Mouse (Mus musculus): Measurements from ENCODE around the gene Plcb4. TPM values are rescaled to one million over a fixed set of nuclear protein-coding genes. Genes with fewer than 3 reads are reported as not detected.

Gene Plcb4
- polyA plus RNA-seq, 1 experiment from 2014 or later, result 14.5 TPM

GRCm38 (mm10) chr2:135680406-135681134 is 21.8 kb downstream of the Plcb4 start:
- ATAC-seq (ENCODE audit: low FRiP score) (no peak), DNase-seq (ENCODE audit: low spot score, missing footprints) (no peak)
- H3K27ac ChIP-seq (ENCODE audit: low read depth, low read length), result no peak overlapping the region
- H3K4me2 ChIP-seq, result no peak overlapping the region
- no peaks in the 10 kb centered on the region for H3K36me3 ChIP-seq (ENCODE audit: control insufficient read depth, insufficient read depth, low read length)
- H3K9ac ChIP-seq (ENCODE audit: low read length), result no peak overlapping the region
- no peaks in the 10 kb centered on the region for H3K4me1 ChIP-seq (ENCODE audit: control insufficient read depth, insufficient read depth, low read length)
- no peak overlapping the region for H3K4me3 ChIP-seq (ENCODE audit: low read depth, low read length)
- no peaks in the 10 kb centered on the region for H3K9me3 ChIP-seq (ENCODE audit: control insufficient read depth, low read length)
- H3K27me3 ChIP-seq (ENCODE audit: control insufficient read depth, insufficient read depth, low read length), result no peaks in the 10 kb centered on the region
- 94% methylated on average over 5 of the region's 5 CpGs for WGBS

- H3K9ac ChIP-seq (ENCODE audit: low read length), result no peak overlapping the region
- H3K4me1 ChIP-seq (ENCODE audit: control insufficient read depth, insufficient read depth, low read length), result no peaks in the 10 kb centered on the region
- ATAC-seq (ENCODE audit: low FRiP score) (no peak), DNase-seq (ENCODE audit: low spot score, missing footprints) (no peak)
- H3K27ac ChIP-seq (ENCODE audit: low read depth, low read length), result no peak overlapping the region
- 85% methylated on average over 10 of the region's 10 CpGs for WGBS
- no peak overlapping the region for H3K4me3 ChIP-seq (ENCODE audit: low read depth, low read length)
- H3K36me3 ChIP-seq (ENCODE audit: control insufficient read depth, insufficient read depth, low read length), result no peaks in the 10 kb centered on the region
- H3K4me2 ChIP-seq, result no peak overlapping the region
- H3K27me3 ChIP-seq (ENCODE audit: control insufficient read depth, insufficient read depth, low read length), result no peaks in the 10 kb centered on the region
- no peaks in the 10 kb centered on the region for H3K9me3 ChIP-seq (ENCODE audit: control insufficient read depth, low read length)
These were observed 25.1 kb downstream of the Plcb4 start for GRCm38 (mm10) chr2:135683684-135684440.

GRCm38 (mm10) chr2:135686692-135687091 is 27.9 kb downstream of the Plcb4 start:
- Histone ChIP-seq H3K9ac (ENCODE audit: low read length) (no peak overlapping the region), H3K9me3 (ENCODE audit: control insufficient read depth, low read length) (no peaks in the 10 kb centered on the region), H3K4me3 (ENCODE audit: low read depth, low read length) (no peak overlapping the region), H3K36me3 (ENCODE audit: control insufficient read depth, insufficient read depth, low read length) (no peaks in the 10 kb centered on the region), H3K27ac (ENCODE audit: low read depth, low read length) (no peak overlapping the region), H3K4me1 (ENCODE audit: control insufficient read depth, insufficient read depth, low read length) (no peaks in the 10 kb centered on the region), H3K27me3 (ENCODE audit: control insufficient read depth, insufficient read depth, low read length) (no peaks in the 10 kb centered on the region), H3K4me2 (no peak overlapping the region)
- WGBS, result 93% methylated on average over 4 of the region's 4 CpGs
- DNase-seq (ENCODE audit: low spot score, missing footprints) (no peak), ATAC-seq (ENCODE audit: low FRiP score) (no peak)

GRCm38 (mm10) chr2:135687585-135687984 is 28.8 kb downstream of the Plcb4 start:
- Histone ChIP-seq H3K9ac (ENCODE audit: low read length) (no peak overlapping the region), H3K27ac (ENCODE audit: low read depth, low read length) (no peak overlapping the region), H3K36me3 (ENCODE audit: control insufficient read depth, insufficient read depth, low read length) (no peaks in the 10 kb centered on the region), H3K27me3 (ENCODE audit: control insufficient read depth, insufficient read depth, low read length) (no peaks in the 10 kb centered on the region), H3K4me1 (ENCODE audit: control insufficient read depth, insufficient read depth, low read length) (no peaks in the 10 kb centered on the region; the same call in 1 of the 2 replicates), H3K4me3 (ENCODE audit: low read depth, low read length) (no peak overlapping the region), H3K9me3 (ENCODE audit: control insufficient read depth, low read length) (no peaks in the 10 kb centered on the region), H3K4me2 (no peak overlapping the region)
- ATAC-seq (ENCODE audit: low FRiP score) (no peak), DNase-seq (ENCODE audit: low spot score, missing footprints) (no peak)
- 89% methylated on average over 5 of the region's 5 CpGs for WGBS

GRCm38 (mm10) chr2:135692568-135693488 is 34.0 kb downstream of the Plcb4 start:
- Histone ChIP-seq H3K27me3 (ENCODE audit: control insufficient read depth, insufficient read depth, low read length) (no peaks in the 10 kb centered on the region), H3K4me1 (ENCODE audit: control insufficient read depth, insufficient read depth, low read length) (no peaks in the 10 kb centered on the region; the same call in 1 of the 2 replicates), H3K9me3 (ENCODE audit: control insufficient read depth, low read length) (no peaks in the 10 kb centered on the region), H3K4me2 (no peak overlapping the region), H3K27ac (ENCODE audit: low read depth, low read length) (no peak overlapping the region), H3K4me3 (ENCODE audit: low read depth, low read length) (no peak overlapping the region), H3K9ac (ENCODE audit: low read length) (no peak overlapping the region), H3K36me3 (ENCODE audit: control insufficient read depth, insufficient read depth, low read length) (no peaks in the 10 kb centered on the region)
- DNase-seq (ENCODE audit: low spot score, missing footprints) (no peak), ATAC-seq (ENCODE audit: low FRiP score) (no peak)
- 68% methylated on average over 12 of the region's 12 CpGs for WGBS

- no peak overlapping the region for H3K4me3 ChIP-seq (ENCODE audit: low read depth, low read length)
- H3K9ac ChIP-seq (ENCODE audit: low read length), result no peak overlapping the region
- no peaks in the 10 kb centered on the region for H3K9me3 ChIP-seq (ENCODE audit: control insufficient read depth, low read length)
- H3K27me3 ChIP-seq (ENCODE audit: control insufficient read depth, insufficient read depth, low read length), result no peaks in the 10 kb centered on the region
- ATAC-seq (ENCODE audit: low FRiP score) (no peak), DNase-seq (ENCODE audit: low spot score, missing footprints) (peak; percentile 37)
- no peaks in the 10 kb centered on the region for H3K36me3 ChIP-seq (ENCODE audit: control insufficient read depth, insufficient read depth, low read length)
- no peaks in the 10 kb centered on the region for H3K4me1 ChIP-seq (ENCODE audit: control insufficient read depth, insufficient read depth, low read length)
- H3K27ac ChIP-seq (ENCODE audit: low read depth, low read length), result no peak overlapping the region
- H3K4me2 ChIP-seq, result no peak overlapping the region
- WGBS, result 94% methylated on average over 7 of the region's 7 CpGs
These were observed 42.0 kb downstream of the Plcb4 start for GRCm38 (mm10) chr2:135700686-135701413.

- WGBS, result 89% methylated on average over 5 of the region's 5 CpGs
- H3K4me2 ChIP-seq, result no peak overlapping the region
- no peaks in the 10 kb centered on the region for H3K27me3 ChIP-seq (ENCODE audit: control insufficient read depth, insufficient read depth, low read length)
- no peak overlapping the region for H3K27ac ChIP-seq (ENCODE audit: low read depth, low read length)
- H3K36me3 ChIP-seq (ENCODE audit: control insufficient read depth, insufficient read depth, low read length), result no peaks in the 10 kb centered on the region
- H3K9ac ChIP-seq (ENCODE audit: low read length), result no peak overlapping the region
- no peak for ATAC-seq (ENCODE audit: low FRiP score)
- no peaks in the 10 kb centered on the region for H3K9me3 ChIP-seq (ENCODE audit: control insufficient read depth, low read length)
- H3K4me1 ChIP-seq (ENCODE audit: control insufficient read depth, insufficient read depth, low read length), result no peaks in the 10 kb centered on the region
- peak; percentile 78 for DNase-seq (ENCODE audit: low spot score, missing footprints)
- H3K4me3 ChIP-seq (ENCODE audit: low read depth, low read length), result no peak overlapping the region
These were observed 45.9 kb downstream of the Plcb4 start for GRCm38 (mm10) chr2:135704673-135705072.

GRCm38 (mm10) chr2:135707305-135707704 is 48.5 kb downstream of the Plcb4 start:
- Histone ChIP-seq H3K9ac (ENCODE audit: low read length) (no peak overlapping the region), H3K9me3 (ENCODE audit: control insufficient read depth, low read length) (no peaks in the 10 kb centered on the region), H3K4me3 (ENCODE audit: low read depth, low read length) (no peak overlapping the region), H3K36me3 (ENCODE audit: control insufficient read depth, insufficient read depth, low read length) (no peaks in the 10 kb centered on the region), H3K4me1 (ENCODE audit: control insufficient read depth, insufficient read depth, low read length) (peaks cover 12% of the 10 kb centered on the region), H3K27ac (ENCODE audit: low read depth, low read length) (no peak overlapping the region), H3K4me2 (no peak overlapping the region), H3K27me3 (ENCODE audit: control insufficient read depth, insufficient read depth, low read length) (no peaks in the 10 kb centered on the region)
- ATAC-seq (ENCODE audit: low FRiP score) (no peak), DNase-seq (ENCODE audit: low spot score, missing footprints) (no peak)
- WGBS, result 92% methylated on average over 2 of the region's 2 CpGs

Measured in midbrain, embryonic 11.5 days (tissue).